ENCODE assay signal across 8 mouse cellular contexts in the genomic region with DNA sequence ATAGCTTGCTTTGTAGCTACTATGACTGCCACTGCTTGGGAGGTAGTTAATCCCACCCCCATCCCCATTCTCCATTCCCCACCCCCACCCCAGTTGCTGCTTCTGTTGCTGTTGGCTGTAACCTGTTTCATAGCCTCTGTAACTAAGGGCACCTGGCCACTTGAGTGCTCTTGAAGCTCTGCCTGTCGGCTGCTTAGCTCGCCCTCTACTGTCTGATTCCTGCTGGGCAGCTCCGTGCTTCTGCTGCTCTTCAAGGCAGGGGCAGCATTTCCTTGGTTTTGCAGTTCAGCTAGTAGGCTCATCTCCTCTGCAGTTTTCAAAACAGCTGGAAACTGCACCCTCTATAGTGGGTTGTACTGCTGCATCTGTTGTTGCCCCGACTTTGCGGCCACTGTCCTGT. TPM values are rescaled to one million over a fixed set of nuclear protein-coding genes. Genes with fewer than 3 reads are reported as not detected.
DNase-seq lines count a peak whose midpoint lies in the region; ATAC-seq and TF ChIP-seq lines count a peak whose summit lies in the region.

No protein-coding gene starts in this region.

- DNase-seq in heart, postnatal 14 days: peak; percentile 36 to 53
- no peak for DNase-seq in heart, adult 8-10 months (ENCODE audit: low spot score)
- peak; percentile 65 for DNase-seq in brain, embryonic 14.5 days (ENCODE audit: low read depth)
- peak; percentile 36 for DNase-seq in hindbrain, embryonic 14.5 days (ENCODE audit: low spot score)
- DNase-seq in lung, postnatal 14 days: peak; percentile 65
- DNase-seq in thymus, postnatal 25 days: peak; percentile 68
- DNase-seq in left cerebral cortex, adult 18-20 months (ENCODE audit: low spot score in 2 of 2): no peak

- intact Hi-C loops in heart, postnatal 14 days (cut with DNase I): loop anchor here (2.0 to 5.0 kb wide), 2 partner anchors 45 to 142 kb away; no protein-coding TSS in a partner anchor

- no peak overlapping the region for H3K9ac ChIP-seq in hindbrain, embryonic 14.5 days

- WGBS in hindbrain, embryonic 14.5 days: 41% methylated on average over 5 of the region's 5 CpGs

- H3K4me1 ChIP-seq in hindbrain, embryonic 14.5 days (replicated peaks; ENCODE audit: control insufficient read depth, insufficient read depth, low read length): peaks cover 32% of the 10 kb centered on the region; the same call in 1 of the 2 replicates

- no peak overlapping the region for H3K27ac ChIP-seq in hindbrain, embryonic 14.5 days

- TF ChIP-seq POLR2A in brain, embryonic 14.5 days (IDR thresholded peaks at IDR 0.05; ENCODE audit: borderline replicate concordance, extremely low read depth, insufficient read depth, insufficient read length, poor library complexity, severe bottlenecking): no peak

- no peak overlapping the region for H3K4me2 ChIP-seq in hindbrain, embryonic 14.5 days (replicated peaks)

- no peak overlapping the region for H3K4me3 ChIP-seq in hindbrain, embryonic 14.5 days (replicated peaks; ENCODE audit: low read length)

- no peaks in the 10 kb centered on the region for H3K27me3 ChIP-seq in hindbrain, embryonic 14.5 days (ENCODE audit: control insufficient read depth, insufficient read depth, low read length)

- H3K9me3 ChIP-seq in hindbrain, embryonic 14.5 days (ENCODE audit: control insufficient read depth, low read length): no peaks in the 10 kb centered on the region

- TF ChIP-seq CTCF in brain, embryonic 14.5 days (IDR thresholded peaks at IDR 0.05; ENCODE audit: borderline replicate concordance, extremely low read depth, insufficient read depth, insufficient read length): peak; percentile 52; the same call in 1 of the 2 replicates

- no peaks in the 10 kb centered on the region for H3K36me3 ChIP-seq in hindbrain, embryonic 14.5 days (replicated peaks; ENCODE audit: control insufficient read depth, insufficient read depth)

- peak; percentile 54 for ATAC-seq in CD4-positive, CD25-positive, alpha-beta regulatory T cell, adult 4 months
- no peak for ATAC-seq in hindbrain, embryonic 14.5 days (ENCODE audit: low FRiP score)

RNA-seq across cellular contexts. Expression of gene Gsk3b, which starts 48.5 kb away (rescaled TPM):
- total RNA-seq in heart, postnatal 14 days (2021): 10 to 100 TPM; 54.5 to 55.3 TPM
- 10 to 100 TPM; 48.8 to 54.3 (median 53.0) TPM for total RNA-seq in heart, adult 8-10 months (2022)
- 10 to 100 TPM; 53.4 to 61.7 TPM for polyA plus RNA-seq in CD4-positive, CD25-positive, alpha-beta regulatory T cell, adult 4 months (2017; shearing (Covaris generic))
- 38.4 and 72.8 TPM in 2 replicates for polyA plus RNA-seq in brain, embryonic 14.5 days (2012; rRNA removed)
- polyA plus RNA-seq in hindbrain, embryonic 14.5 days (2014; fragmentation: Nextera tagmentation; extraction: Ambion mirVana): 164 and 171 TPM in 2 replicates
- 100 to 1,000 TPM; 172 TPM for total RNA-seq in left cerebral cortex, adult 18-20 months (2021)

Comparison
In these comparisons a context has a peak if more than half of its experiments do, and no peak if none do; other contexts are left out.
1. DNase-seq: peak in heart, postnatal 14 days (2 of 2), brain, embryonic 14.5 days (single experiment), hindbrain, embryonic 14.5 days (single experiment), lung, postnatal 14 days (single experiment) and thymus, postnatal 25 days (single experiment); none in heart, adult 8-10 months (single experiment) and left cerebral cortex, adult 18-20 months (0 of 2).